Mouse (Mus musculus): ENCODE measurements around the gene Mzt1.
A peak's percentile ranks its signal among the peaks of the same experiment; 100 is the strongest.
"Not testable (repeated sequence)": the region's sequence is repeated elsewhere in the genome, so short reads cannot be mapped to it uniquely, and the experiment has no call there.

The Mzt1 gene

GRCm38 (mm10) chr14:99046031-99046781, at the start of gene Mzt1, which contains the start of gene Bora:
Gene Mzt1 (minus strand): TSS chr14:99046134.
Gene Bora (plus strand): TSS chr14:99046222.
- peak; percentile 92 for DNase-seq (ENCODE audit: low spot score)

GRCm38 (mm10) chr14:99088947-99089346, 43.0 kb upstream of the Mzt1 start:
- no peak for DNase-seq (ENCODE audit: low spot score)

- no peak for DNase-seq (ENCODE audit: low spot score)
These were observed 25.2 kb upstream of the Mzt1 start for GRCm38 (mm10) chr14:99071146-99071545.

GRCm38 (mm10) chr14:99063091-99063490, 17.2 kb upstream of the Mzt1 start:
- DNase-seq (ENCODE audit: low spot score): no peak

- no peak for DNase-seq (ENCODE audit: low spot score)
These were observed 14.7 kb upstream of the Mzt1 start for GRCm38 (mm10) chr14:99060616-99061015.

- no peak for DNase-seq (ENCODE audit: low spot score)
These were observed 13.1 kb upstream of the Mzt1 start for GRCm38 (mm10) chr14:99058959-99059586.

GRCm38 (mm10) chr14:99046782-99047181, 848 bp upstream of the Mzt1 start:
- no peak for DNase-seq (ENCODE audit: low spot score)

GRCm38 (mm10) chr14:99045378-99046030, 430 bp downstream of the Mzt1 start:
- DNase-seq (ENCODE audit: low spot score): no peak

GRCm38 (mm10) chr14:99044718-99045117, 1.2 kb downstream of the Mzt1 start:
- DNase-seq (ENCODE audit: low spot score): no peak

- DNase-seq (ENCODE audit: low spot score): peak; percentile 7
These were observed 1.8 kb downstream of the Mzt1 start for GRCm38 (mm10) chr14:99044096-99044495.

- no peak for DNase-seq (ENCODE audit: low spot score)
These were observed 2.4 kb downstream of the Mzt1 start for GRCm38 (mm10) chr14:99043499-99043898.

- DNase-seq (ENCODE audit: low spot score): no peak
These were observed 4.5 kb downstream of the Mzt1 start for GRCm38 (mm10) chr14:99041416-99041815.

GRCm38 (mm10) chr14:99039308-99039707, 6.6 kb downstream of the Mzt1 start:
- DNase-seq (ENCODE audit: low spot score): not testable (repeated sequence)

GRCm38 (mm10) chr14:99037703-99038102, 8.2 kb downstream of the Mzt1 start:
- no peak for DNase-seq (ENCODE audit: low spot score)

- DNase-seq (ENCODE audit: low spot score): no peak
These were observed 9.9 kb downstream of the Mzt1 start for GRCm38 (mm10) chr14:99036039-99036438.

- DNase-seq (ENCODE audit: low spot score): not testable (repeated sequence)
These were observed 11.1 kb downstream of the Mzt1 start for GRCm38 (mm10) chr14:99034851-99035250.

GRCm38 (mm10) chr14:99032596-99032995, 13.3 kb downstream of the Mzt1 start:
- DNase-seq (ENCODE audit: low spot score): no peak

- DNase-seq (ENCODE audit: low spot score): no peak
These were observed 14.5 kb downstream of the Mzt1 start for GRCm38 (mm10) chr14:99031337-99031873.

GRCm38 (mm10) chr14:99029987-99030386, 15.9 kb downstream of the Mzt1 start:
- DNase-seq (ENCODE audit: low spot score): no peak

- DNase-seq (ENCODE audit: low spot score): peak; percentile 46
These were observed 23.4 kb downstream of the Mzt1 start for GRCm38 (mm10) chr14:99022346-99023086.

GRCm38 (mm10) chr14:99019136-99019808, 26.7 kb downstream of the Mzt1 start:
- no peak for DNase-seq (ENCODE audit: low spot score)
